Mouse (Mus musculus): Measurements from ENCODE around the gene Ly6g6d.
"Not testable (repeated sequence)": the region's sequence is repeated elsewhere in the genome, so short reads cannot be mapped to it uniquely, and the experiment has no call there.

Gene Ly6g6d

GRCm38 (mm10) chr17:35048149-35048931 is 29.5 kb downstream of the Ly6g6d start:
- peak in 1 of 2 experiments; percentile 43 for DNase-seq

- DNase-seq = no peak
These were observed 30.2 kb downstream of the Ly6g6d start for GRCm38 (mm10) chr17:35047688-35048087.

GRCm38 (mm10) chr17:35046681-35047455 is 31.0 kb downstream of the Ly6g6d start, which contains the start of gene Msh5:
TSS of gene Msh5 (minus strand) at chr17:35046745.
- peak; percentile 97 to 98 for DNase-seq

GRCm38 (mm10) chr17:35045807-35046680 is 31.8 kb downstream of the Ly6g6d start:
- no peak for DNase-seq

GRCm38 (mm10) chr17:35044904-35045806 is 32.7 kb downstream of the Ly6g6d start:
- DNase-seq = no peak

GRCm38 (mm10) chr17:35043794-35044193 is 34.1 kb downstream of the Ly6g6d start:
- DNase-seq = no peak

DNA sequence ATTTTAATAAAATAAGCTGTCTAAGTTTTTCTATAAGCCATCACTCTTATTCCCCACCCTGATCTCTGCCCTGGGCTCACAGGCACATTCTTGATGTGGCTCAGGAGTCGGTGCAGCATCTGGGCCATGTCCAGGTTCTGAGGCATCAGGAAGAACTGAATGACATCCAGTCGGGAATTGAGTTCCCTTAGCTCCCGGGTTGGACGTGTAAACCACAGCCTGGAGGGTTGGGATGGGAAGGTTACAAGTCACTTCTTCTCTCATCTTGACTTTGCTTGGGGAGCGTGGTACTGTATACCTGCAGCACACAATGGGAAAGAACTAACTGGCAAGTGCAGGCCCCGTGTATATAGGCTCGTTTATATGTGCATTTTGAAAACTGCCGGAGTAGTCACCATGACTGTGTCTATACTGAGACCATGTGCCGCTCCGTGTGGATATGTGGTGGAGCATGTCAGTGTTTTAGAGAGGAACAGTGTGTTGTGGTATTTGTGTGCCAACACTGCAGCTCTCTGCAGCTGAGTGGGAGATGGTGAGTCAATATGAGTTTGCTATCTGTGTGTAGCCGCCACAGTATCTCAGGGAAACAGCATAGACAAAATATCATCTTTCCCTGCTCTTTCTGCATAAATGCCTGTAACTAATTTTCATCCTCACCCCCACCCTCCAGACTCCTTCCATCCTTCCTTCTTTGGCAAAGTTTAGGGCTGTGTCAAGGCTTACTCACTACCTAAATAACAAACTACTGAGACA is 38.6 kb downstream of the Ly6g6d start:
- DNase-seq = no peak

- DNase-seq = no peak
These were observed 43.0 kb downstream of the Ly6g6d start for GRCm38 (mm10) chr17:35034896-35035295.

DNA sequence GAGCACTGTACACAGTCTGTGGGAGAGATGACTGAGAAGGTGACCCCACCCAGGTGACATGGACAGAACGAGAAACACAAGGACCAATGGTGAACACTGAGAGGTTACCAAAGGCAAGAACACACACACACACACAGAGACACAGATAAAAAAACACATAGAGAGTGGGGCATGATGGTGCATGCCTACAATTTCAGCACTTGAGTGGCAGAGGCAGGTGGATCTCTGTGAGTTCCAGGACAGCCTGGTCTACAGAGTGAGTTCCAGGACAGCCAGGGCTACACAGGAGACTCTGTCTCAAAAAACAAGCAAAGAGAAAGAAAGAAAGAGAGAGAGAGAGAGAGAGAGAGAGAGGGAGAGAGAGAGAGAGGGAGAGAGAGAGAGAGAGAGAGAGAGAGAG is 44.2 kb downstream of the Ly6g6d start:
- DNase-seq = not testable (repeated sequence)

DNA sequence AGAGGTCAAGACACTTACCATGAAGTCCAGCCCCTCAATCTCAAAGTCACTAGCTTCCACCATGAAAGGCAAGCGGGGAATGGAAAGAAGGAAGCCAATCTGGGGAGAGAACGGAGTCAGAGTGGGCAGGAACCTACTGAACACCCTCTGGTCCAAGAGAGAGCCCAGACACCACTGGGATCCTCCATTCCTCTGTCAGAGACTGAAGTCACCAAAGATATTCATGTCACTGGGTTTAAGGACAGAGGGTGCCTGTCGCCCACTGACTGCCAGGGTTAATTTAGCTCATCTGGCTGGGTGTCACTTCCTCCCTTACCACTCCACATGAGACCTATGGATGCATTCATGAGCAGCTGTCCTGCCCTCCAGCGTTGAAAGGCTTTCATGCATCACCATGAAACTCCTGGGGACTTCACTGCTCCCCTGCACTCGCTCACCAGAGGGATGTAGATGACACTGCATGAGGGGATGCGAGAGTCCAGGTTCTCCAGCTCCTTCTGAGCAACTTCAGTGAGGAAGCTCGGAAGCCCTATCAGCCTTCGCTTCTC is 45.5 kb downstream of the Ly6g6d start:
- DNase-seq = no peak

- no peak for DNase-seq
These were observed 46.0 kb downstream of the Ly6g6d start for GRCm38 (mm10) chr17:35031880-35032279.

DNA sequence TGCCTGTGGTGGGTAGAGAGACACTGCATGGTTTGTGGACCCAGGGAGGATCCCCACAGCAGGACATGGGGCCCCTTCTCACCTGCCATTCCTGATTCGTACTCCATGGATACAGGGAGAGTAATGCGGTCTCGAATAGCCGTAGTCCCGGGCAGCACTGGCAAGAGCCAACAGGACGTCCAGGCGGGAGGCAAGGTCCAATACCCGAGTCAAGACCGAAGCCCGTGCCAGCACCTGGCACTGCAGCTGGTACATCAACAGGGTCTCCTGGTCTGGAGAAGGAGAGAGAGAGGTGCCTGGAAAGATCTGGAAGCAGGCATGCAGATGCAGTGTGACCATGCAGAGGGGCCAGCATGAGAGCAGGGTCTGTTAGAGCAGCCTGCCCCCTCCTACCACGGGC is 46.6 kb downstream of the Ly6g6d start:
- DNase-seq = no peak

DNA sequence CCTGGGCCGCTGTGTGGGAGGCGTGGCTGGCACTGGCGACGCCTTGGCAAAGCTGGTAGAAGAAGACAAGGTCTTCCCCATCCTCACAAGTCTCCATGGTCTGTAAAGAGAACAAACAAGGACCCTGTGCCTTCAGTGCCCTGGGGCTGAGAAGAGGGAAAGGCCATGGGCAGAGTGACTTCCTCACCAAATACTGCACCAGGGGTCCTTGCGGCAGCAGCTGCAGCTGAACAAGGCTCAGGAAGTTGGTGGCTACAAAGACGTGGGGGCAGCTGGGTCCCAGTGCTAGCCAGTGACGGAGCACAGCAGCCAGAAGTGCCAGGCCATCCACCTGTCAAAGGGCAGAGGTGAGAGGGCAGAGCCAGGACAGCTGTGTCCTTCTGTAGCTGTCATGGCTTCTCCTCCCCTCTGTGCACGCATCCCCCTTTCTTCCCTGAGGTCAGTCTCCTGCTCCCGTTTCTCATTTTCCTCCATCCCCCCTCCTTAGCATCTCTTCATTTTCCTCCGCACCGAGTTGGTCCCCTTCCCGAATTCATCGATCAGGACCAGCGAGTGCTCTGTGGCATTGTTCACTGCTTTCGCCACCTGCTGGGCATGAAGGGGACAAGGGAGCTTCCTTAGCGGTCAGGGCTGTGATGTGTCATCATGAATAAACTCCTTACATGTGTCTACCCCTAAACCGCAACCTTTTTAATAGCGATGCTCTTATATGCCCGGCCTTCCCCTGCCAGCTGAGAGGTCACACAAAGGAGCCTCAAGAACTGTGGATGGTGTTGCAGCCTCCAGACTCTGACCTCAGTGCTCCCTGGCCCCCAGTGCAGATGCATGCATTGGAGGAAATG is 48.0 kb downstream of the Ly6g6d start:
- DNase-seq = peak in 1 of 2 experiments; percentile 46

DNA sequence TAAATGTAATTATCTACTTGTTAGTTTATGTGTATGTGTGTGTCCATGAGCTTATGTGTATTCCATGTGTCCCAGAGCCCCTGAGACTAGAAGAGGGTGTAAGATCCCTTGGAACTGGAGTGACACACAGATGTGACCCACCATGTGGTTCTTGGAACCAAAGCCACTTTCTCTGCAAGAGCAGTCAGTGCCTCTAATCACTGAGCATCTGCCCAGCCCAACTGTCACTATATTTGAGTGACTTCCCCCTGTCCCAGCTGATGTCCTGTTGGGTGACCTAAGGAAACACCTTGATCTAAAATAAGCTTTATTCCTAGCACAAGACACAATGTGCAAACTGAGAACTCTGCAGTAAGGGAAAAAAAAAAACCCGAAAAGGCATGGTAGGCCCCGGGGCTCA is 49.5 kb downstream of the Ly6g6d start:
- no peak for DNase-seq

GRCm38 (mm10) chr17:35027277-35028068 is 50.4 kb downstream of the Ly6g6d start, which contains the start of gene Sapcd1:
TSS of gene Sapcd1 (minus strand) at chr17:35028016.
- DNase-seq = peak in 1 of 2 experiments; percentile 9

DNA sequence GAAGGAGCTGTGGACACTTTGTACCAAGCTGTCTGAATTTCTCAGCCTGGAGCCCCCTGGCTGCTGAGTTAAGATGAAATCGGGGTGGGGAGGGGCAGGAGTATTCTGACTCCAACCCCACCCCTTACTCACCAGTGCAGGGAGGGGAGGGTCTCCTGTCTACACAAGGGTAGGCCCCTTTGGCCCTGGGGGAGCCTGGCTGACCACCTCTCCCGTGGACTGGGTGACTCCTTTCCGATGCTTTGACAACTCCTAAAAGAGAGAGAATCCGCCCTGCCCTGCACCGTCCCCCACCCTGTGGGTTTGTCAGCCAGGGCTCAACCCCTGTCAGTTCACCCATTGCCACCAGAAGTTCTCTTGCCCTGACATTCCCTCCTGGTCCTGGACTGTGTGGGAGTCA is 51.7 kb downstream of the Ly6g6d start:
- no peak for DNase-seq

GRCm38 (mm10) chr17:35024691-35025488 is 53.0 kb downstream of the Ly6g6d start:
- DNase-seq = no peak

GRCm38 (mm10) chr17:35024261-35024660 is 53.6 kb downstream of the Ly6g6d start:
- DNase-seq = no peak
